Mouse (Mus musculus): ENCODE results near the gene Eya2. TPM values are rescaled to one million over a fixed set of nuclear protein-coding genes. Genes with fewer than 3 reads are reported as not detected.

Gene Eya2
- total and polyA plus RNA-seq, 3 experiments, result not detected

DNA sequence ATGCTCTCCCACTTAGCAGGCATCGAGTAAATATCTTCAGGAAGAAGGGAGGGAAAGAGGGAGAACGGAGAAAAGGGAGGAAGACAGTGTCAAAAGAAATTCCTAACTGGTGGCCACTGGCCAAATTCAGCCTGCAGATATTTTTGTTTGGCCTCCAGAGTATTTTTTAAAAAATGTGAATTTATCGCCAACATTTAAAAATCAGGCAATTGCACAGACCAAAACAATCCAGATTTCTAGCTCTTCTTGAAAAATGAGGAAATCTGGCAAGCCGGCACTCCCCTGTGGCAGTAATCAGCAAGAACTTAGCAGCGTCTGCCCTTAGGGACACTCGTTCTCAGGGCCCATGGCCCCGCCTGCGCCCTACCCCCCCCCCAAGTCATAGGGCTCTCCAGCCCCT lies 138.9 kb downstream of the Eya2 start:
- Histone ChIP-seq H3K36me3 (ENCODE audit: control insufficient read depth in 1 of 2, insufficient read depth in 2 of 2, low read length in 2 of 2) (no peaks in the 10 kb centered on the region), H3K79me2 (ENCODE audit: control insufficient read depth, insufficient read depth, low read length, poor library complexity) (no peaks in the 10 kb centered on the region), H3K27ac (ENCODE audit: control insufficient read depth, low read depth, low read length) (no peak overlapping the region), H3K4me3 (ENCODE audit: control insufficient read depth in 1 of 2, insufficient read depth in 1 of 2, low read depth in 2 of 2, low read length in 2 of 2) (no peak overlapping the region), H3K9me3 (replicated peaks; ENCODE audit: insufficient read depth, low read length) (no peaks in the 10 kb centered on the region), H3K4me1 (ENCODE audit: control insufficient read depth in 1 of 2, insufficient read depth in 2 of 2, low read length in 2 of 2) (no peaks in the 10 kb centered on the region), H3K9ac (ENCODE audit: control insufficient read depth, low read depth, low read length, poor library complexity, severe bottlenecking) (no peak overlapping the region), H3K27me3 (ENCODE audit: control insufficient read depth in 1 of 2, insufficient read depth in 2 of 2, low read length in 2 of 2) (no peaks in the 10 kb centered on the region)
- DNase-seq (ENCODE audit: low read depth, low spot score), result no peak
- no peak for TF ChIP-seq TAL1 (IDR thresholded peaks at IDR 0.05; ENCODE audit: low read length)
- no peak for TF ChIP-seq UBTF (IDR thresholded peaks at IDR 0.05; ENCODE audit: borderline replicate concordance, insufficient read depth, low read depth, low read length)
- no peak for TF ChIP-seq MEF2A (IDR thresholded peaks at IDR 0.05; ENCODE audit: extremely low read depth, insufficient replicate concordance, low read depth, low read length, poor library complexity, severe bottlenecking)
- TF ChIP-seq USF2 (IDR thresholded peaks at IDR 0.05; ENCODE audit: borderline replicate concordance in 1 of 2, insufficient read depth in 1 of 2, low read depth in 1 of 2, low read length in 2 of 2), result no peak
- no peak for TF ChIP-seq USF1 (IDR thresholded peaks at IDR 0.05; ENCODE audit: low read depth, low read length)
- TF ChIP-seq TCF12 (IDR thresholded peaks at IDR 0.05; ENCODE audit: low read depth, low read length), result no peak
- TF ChIP-seq TBP (IDR thresholded peaks at IDR 0.05; ENCODE audit: low read depth, low read length), result no peak
- TF ChIP-seq ZC3H11A (IDR thresholded peaks at IDR 0.05; ENCODE audit: low read depth, low read length), result no peak
- no peak for TF ChIP-seq HCFC1 (IDR thresholded peaks at IDR 0.05; ENCODE audit: low read depth, low read length)
- TF ChIP-seq ELF1 (IDR thresholded peaks at IDR 0.05; ENCODE audit: low read depth, low read length), result no peak
- TF ChIP-seq GABPA (IDR thresholded peaks at IDR 0.05; ENCODE audit: low read depth, low read length), result no peak
- TF ChIP-seq KAT2A (conservative IDR thresholded peaks at IDR 0.05; ENCODE audit: low read depth, low read length), result no peak
- no peak for TF ChIP-seq JUND (IDR thresholded peaks at IDR 0.05; ENCODE audit: low read depth, low read length)

DNA sequence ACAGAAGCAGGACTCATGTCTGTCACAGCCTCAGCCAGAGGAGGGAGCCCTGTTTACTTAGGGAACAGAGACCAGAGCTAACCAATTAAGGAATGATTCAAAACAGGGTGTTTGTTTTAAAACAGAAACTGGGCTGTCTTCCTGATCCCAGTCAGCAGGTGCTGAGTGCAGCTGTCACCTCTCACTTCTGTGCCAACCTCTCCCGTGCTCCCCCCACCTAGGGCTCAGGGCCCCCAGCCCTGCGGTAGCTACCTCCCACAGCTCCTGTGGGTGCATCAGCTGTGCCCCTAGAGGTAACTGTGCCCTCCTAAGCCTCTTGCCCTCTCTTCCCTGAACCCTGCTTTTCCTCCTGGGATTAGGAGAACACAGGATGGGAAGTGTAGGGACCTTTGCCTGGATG lies 141.5 kb downstream of the Eya2 start:
- Histone ChIP-seq H3K4me1 (ENCODE audit: control insufficient read depth in 1 of 2, insufficient read depth in 2 of 2, low read length in 2 of 2) (no peaks in the 10 kb centered on the region), H3K27me3 (ENCODE audit: control insufficient read depth in 1 of 2, insufficient read depth in 2 of 2, low read length in 2 of 2) (no peaks in the 10 kb centered on the region; a peak in 1 of 4 replicates), H3K79me2 (ENCODE audit: control insufficient read depth, insufficient read depth, low read length, poor library complexity) (no peaks in the 10 kb centered on the region), H3K9me3 (replicated peaks; ENCODE audit: insufficient read depth, low read length) (no peaks in the 10 kb centered on the region), H3K9ac (ENCODE audit: control insufficient read depth, low read depth, low read length, poor library complexity, severe bottlenecking) (no peak overlapping the region), H3K4me3 (ENCODE audit: control insufficient read depth in 1 of 2, insufficient read depth in 1 of 2, low read depth in 2 of 2, low read length in 2 of 2) (no peak overlapping the region), H3K36me3 (ENCODE audit: control insufficient read depth in 1 of 2, insufficient read depth in 2 of 2, low read length in 2 of 2) (no peaks in the 10 kb centered on the region), H3K27ac (ENCODE audit: control insufficient read depth, low read depth, low read length) (no peak overlapping the region)
- no peak for TF ChIP-seq MAFK (IDR thresholded peaks at IDR 0.05; ENCODE audit: borderline replicate concordance, low read depth, low read length)
- TF ChIP-seq ZKSCAN1 (IDR thresholded peaks at IDR 0.05; ENCODE audit: low read depth, low read length), result no peak
- no peak for TF ChIP-seq USF2 (IDR thresholded peaks at IDR 0.05; ENCODE audit: borderline replicate concordance in 1 of 2, insufficient read depth in 1 of 2, low read depth in 1 of 2, low read length in 2 of 2)
- TF ChIP-seq CTCF (IDR thresholded peaks at IDR 0.05 in 2 of 3, conservative IDR thresholded peaks at IDR 0.05 in 1 of 3; ENCODE audit: control insufficient read depth in 1 of 3, insufficient read depth in 1 of 3, low read depth in 2 of 3, low read length in 3 of 3, poor library complexity in 1 of 3, severe bottlenecking in 1 of 3), result no peak
- TF ChIP-seq TCF12 (IDR thresholded peaks at IDR 0.05; ENCODE audit: low read depth, low read length), result no peak
- DNase-seq (ENCODE audit: low read depth, low spot score), result no peak
